Mouse (Mus musculus): ENCODE data around the gene Bpifa6. TPM values are rescaled to one million over a fixed set of nuclear protein-coding genes. Genes with fewer than 3 reads are reported as not detected.

Gene Bpifa6
- polyA plus RNA-seq (2015; fragmentation: Illumina TruSeq; extraction: RNeasy Lipid Tissue Mini Kit (QIAGEN cat#74804); ENCODE audit: insufficient read depth, low read depth, low replicate concordance): not detected

GRCm38 (mm10) chr2:153974582-153974981, at the start of gene Bpifa6:
Bpifa6 (plus strand) TSS chr2:153974945.

GRCm38 (mm10) chr2:153937843-153938242, 36.9 kb upstream of the Bpifa6 start, which contains the start of gene Bpifb4:
Bpifb4 (plus strand) TSS chr2:153938212.

DNA sequence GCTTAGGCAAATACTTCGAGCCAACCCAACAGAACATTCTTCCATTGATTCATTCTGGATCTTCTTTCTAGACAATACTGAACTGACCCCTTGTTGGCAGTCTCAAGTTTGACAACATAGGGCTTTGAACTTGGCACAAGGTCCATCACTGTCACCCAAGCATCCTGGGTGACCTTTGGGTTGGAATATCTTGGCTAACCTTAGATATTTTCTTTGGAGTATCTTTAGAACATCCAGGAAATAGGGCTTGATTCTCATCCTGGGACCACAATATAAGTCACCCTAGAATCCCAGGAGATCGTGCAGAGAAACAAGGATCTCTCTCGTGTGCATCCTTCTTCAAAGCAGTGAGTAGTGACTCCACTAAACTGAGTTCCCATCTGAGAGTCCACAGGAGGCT, 33.2 kb downstream of the Bpifa6 start, which contains the start of gene Bpifa2:
Gene Bpifa2 (plus strand): TSS at position 301 of the 400 bp plus-strand sequence.

Other genes with a start within 250 kb of the Bpifa6 start
- 10.2 TPM for gene Mapre1, start 233.7 kb upstream of the Bpifa6 start, polyA plus RNA-seq (2015; fragmentation: Illumina TruSeq; extraction: RNeasy Lipid Tissue Mini Kit (QIAGEN cat#74804); ENCODE audit: insufficient read depth, low read depth, low replicate concordance)
- gene Efcab8, start 195.0 kb upstream of the Bpifa6 start, polyA plus RNA-seq (2015; fragmentation: Illumina TruSeq; extraction: RNeasy Lipid Tissue Mini Kit (QIAGEN cat#74804); ENCODE audit: insufficient read depth, low read depth, low replicate concordance): not detected
- not detected for gene Sun5, start 103.9 kb upstream of the Bpifa6 start, polyA plus RNA-seq (2015; fragmentation: Illumina TruSeq; extraction: RNeasy Lipid Tissue Mini Kit (QIAGEN cat#74804); ENCODE audit: insufficient read depth, low read depth, low replicate concordance)
- not detected for gene Bpifb2, start 99.9 kb upstream of the Bpifa6 start, polyA plus RNA-seq (2015; fragmentation: Illumina TruSeq; extraction: RNeasy Lipid Tissue Mini Kit (QIAGEN cat#74804); ENCODE audit: insufficient read depth, low read depth, low replicate concordance)
- not detected for gene Bpifb6, start 74.6 kb upstream of the Bpifa6 start, polyA plus RNA-seq (2015; fragmentation: Illumina TruSeq; extraction: RNeasy Lipid Tissue Mini Kit (QIAGEN cat#74804); ENCODE audit: insufficient read depth, low read depth, low replicate concordance)
- gene Bpifb3, start 56.7 kb upstream of the Bpifa6 start, polyA plus RNA-seq (2015; fragmentation: Illumina TruSeq; extraction: RNeasy Lipid Tissue Mini Kit (QIAGEN cat#74804); ENCODE audit: insufficient read depth, low read depth, low replicate concordance): not detected
- not detected for gene Bpifb4, start 36.7 kb upstream of the Bpifa6 start, polyA plus RNA-seq (2015; fragmentation: Illumina TruSeq; extraction: RNeasy Lipid Tissue Mini Kit (QIAGEN cat#74804); ENCODE audit: insufficient read depth, low read depth, low replicate concordance)
- not detected for gene Bpifa2, start 33.3 kb downstream of the Bpifa6 start, polyA plus RNA-seq (2015; fragmentation: Illumina TruSeq; extraction: RNeasy Lipid Tissue Mini Kit (QIAGEN cat#74804); ENCODE audit: insufficient read depth, low read depth, low replicate concordance)
- gene Bpifa3, start 155.4 kb downstream of the Bpifa6 start, polyA plus RNA-seq (2015; fragmentation: Illumina TruSeq; extraction: RNeasy Lipid Tissue Mini Kit (QIAGEN cat#74804); ENCODE audit: insufficient read depth, low read depth, low replicate concordance): not detected
- 0.79 TPM for gene Bpifa1, start 167.9 kb downstream of the Bpifa6 start, polyA plus RNA-seq (2015; fragmentation: Illumina TruSeq; extraction: RNeasy Lipid Tissue Mini Kit (QIAGEN cat#74804); ENCODE audit: insufficient read depth, low read depth, low replicate concordance)
- gene Bpifa5, start 187.7 kb downstream of the Bpifa6 start, polyA plus RNA-seq (2015; fragmentation: Illumina TruSeq; extraction: RNeasy Lipid Tissue Mini Kit (QIAGEN cat#74804); ENCODE audit: insufficient read depth, low read depth, low replicate concordance): not detected
- gene Bpifb1, start 215.9 kb downstream of the Bpifa6 start, polyA plus RNA-seq (2015; fragmentation: Illumina TruSeq; extraction: RNeasy Lipid Tissue Mini Kit (QIAGEN cat#74804); ENCODE audit: insufficient read depth, low read depth, low replicate concordance): not detected
- gene Bpifb5, start 248.8 kb downstream of the Bpifa6 start, polyA plus RNA-seq (2015; fragmentation: Illumina TruSeq; extraction: RNeasy Lipid Tissue Mini Kit (QIAGEN cat#74804); ENCODE audit: insufficient read depth, low read depth, low replicate concordance): not detected

All from pancreas, adult 10 weeks (tissue).